ENCODE assay signal across 18 mouse cellular contexts in the genomic region with DNA sequence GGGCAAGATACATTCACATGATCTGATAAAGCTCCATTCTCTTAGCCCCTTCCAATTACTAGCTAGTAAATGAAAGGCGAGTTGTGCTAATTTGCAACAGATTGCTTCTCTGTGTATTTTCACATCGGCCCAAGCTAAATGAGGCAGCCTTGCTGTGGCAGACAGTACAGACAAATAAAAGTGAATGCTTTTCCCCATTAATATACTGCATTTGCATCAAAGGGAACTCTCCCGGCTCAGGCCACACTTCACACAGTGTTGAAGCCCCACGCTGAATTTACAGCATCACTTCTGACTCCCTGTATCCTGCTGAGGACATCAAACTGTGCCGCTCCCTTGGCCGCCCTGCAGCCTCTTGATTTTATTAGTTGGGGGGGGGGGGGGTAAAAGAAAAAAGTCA.
DNase-seq lines count a peak whose midpoint lies in the region; ATAC-seq lines count a peak whose summit lies in the region.
"Had no signal": no experiment of that assay in that cellular context is flagged by ENCODE, and none has a peak within 500 bp of the region (broad histone marks: within the 10 kb centered on the region; RNA-seq: fewer than 3 reads in every experiment).

No protein-coding gene starts in this region.

- no peak for ATAC-seq in heart, embryonic 12.5 days (ENCODE audit: insufficient number of reproducible peaks, low FRiP score)
- peak; percentile 58; the same call in 1 of the 2 replicates for ATAC-seq in midbrain, embryonic 15.5 days (replicated peaks)
- ATAC-seq in midbrain, embryonic 16.5 days = no peak
- ATAC-seq: activated CD4-positive, CD25-positive, alpha-beta regulatory T cell, adult 4 months had no signal

- no peaks in the 10 kb centered on the region for H3K4me1 ChIP-seq in heart, embryonic 12.5 days (replicated peaks)
- no peaks in the 10 kb centered on the region for H3K4me1 ChIP-seq in midbrain, embryonic 15.5 days
- no peaks in the 10 kb centered on the region for H3K4me1 ChIP-seq in midbrain, embryonic 16.5 days (ENCODE audit: control insufficient read depth, insufficient read depth, low read length)
- peaks cover 65% of the 10 kb centered on the region for H3K4me1 ChIP-seq in limb, embryonic 10.5 days
- H3K4me1 ChIP-seq: hindbrain, embryonic 12.5 days; kidney, embryonic 15.5 days had no signal

- H3K36me3 ChIP-seq in heart, embryonic 12.5 days = no peaks in the 10 kb centered on the region
- no peaks in the 10 kb centered on the region for H3K36me3 ChIP-seq in midbrain, embryonic 15.5 days (replicated peaks)
- no peaks in the 10 kb centered on the region for H3K36me3 ChIP-seq in midbrain, embryonic 16.5 days (ENCODE audit: control insufficient read depth, insufficient read depth, low read length)
- H3K36me3 ChIP-seq in limb, embryonic 10.5 days = no peaks in the 10 kb centered on the region
- H3K36me3 ChIP-seq: embryonic facial prominence, embryonic 12.5 days; hindbrain, embryonic 12.5 days; kidney, embryonic 15.5 days had no signal

- no peak overlapping the region for H3K4me2 ChIP-seq in heart, embryonic 12.5 days
- H3K4me2 ChIP-seq in midbrain, embryonic 15.5 days = no peak overlapping the region
- no peak overlapping the region for H3K4me2 ChIP-seq in midbrain, embryonic 16.5 days (ENCODE audit: low read length)
- H3K4me2 ChIP-seq: embryonic facial prominence, embryonic 12.5 days; hindbrain, embryonic 12.5 days; kidney, embryonic 15.5 days had no signal

- peak; percentile 55 for DNase-seq in heart, adult 11 months
- peak; percentile 72 for DNase-seq in limb, embryonic 10.5 days (ENCODE audit: low spot score)
- no peak for DNase-seq in cerebellum, postnatal 10 days
- no peak for DNase-seq in urinary bladder, adult 18-20 months (ENCODE audit: low spot score in 2 of 2)
- DNase-seq: adrenal gland, postnatal 25 days; cerebellum, postnatal 14 days; gastrocnemius, adult 2 months; heart, adult 18-20 months; lung, postnatal 36 days; thymus, postnatal 25 days had no signal

- peaks cover 26% of the 10 kb centered on the region for H3K27me3 ChIP-seq in heart, embryonic 12.5 days (replicated peaks)
- no peaks in the 10 kb centered on the region for H3K27me3 ChIP-seq in midbrain, embryonic 15.5 days (replicated peaks)
- H3K27me3 ChIP-seq in midbrain, embryonic 16.5 days (ENCODE audit: control insufficient read depth, insufficient read depth, low read depth, low read length) = no peaks in the 10 kb centered on the region
- no peaks in the 10 kb centered on the region for H3K27me3 ChIP-seq in limb, embryonic 10.5 days (ENCODE audit: low read depth, poor library complexity, severe bottlenecking)
- H3K27me3 ChIP-seq: embryonic facial prominence, embryonic 12.5 days; hindbrain, embryonic 12.5 days; kidney, embryonic 15.5 days had no signal

- no peak overlapping the region for H3K4me3 ChIP-seq in heart, embryonic 12.5 days
- H3K4me3 ChIP-seq in midbrain, embryonic 15.5 days = no peak overlapping the region
- no peak overlapping the region for H3K4me3 ChIP-seq in midbrain, embryonic 16.5 days (ENCODE audit: low read depth, low read length)
- H3K4me3 ChIP-seq in limb, embryonic 10.5 days = no peak overlapping the region
- H3K4me3 ChIP-seq: embryonic facial prominence, embryonic 12.5 days; gastrocnemius, adult 2 months; hindbrain, embryonic 12.5 days; kidney, embryonic 15.5 days had no signal

- H3K27ac ChIP-seq in heart, embryonic 12.5 days (ENCODE audit: poor library complexity, severe bottlenecking) = no peak overlapping the region
- H3K27ac ChIP-seq in midbrain, embryonic 15.5 days = no peak overlapping the region
- no peak overlapping the region for H3K27ac ChIP-seq in midbrain, embryonic 16.5 days (ENCODE audit: low read length)
- H3K27ac ChIP-seq in limb, embryonic 10.5 days = peak overlapping the region; percentile 76; the same call in 1 of the 2 replicates
- H3K27ac ChIP-seq: embryonic facial prominence, embryonic 12.5 days; gastrocnemius, adult 2 months; hindbrain, embryonic 12.5 days; kidney, embryonic 15.5 days; stomach, postnatal 0 days had no signal

- H3K9ac ChIP-seq in heart, embryonic 12.5 days = no peak overlapping the region
- H3K9ac ChIP-seq in midbrain, embryonic 15.5 days = no peak overlapping the region
- no peak overlapping the region for H3K9ac ChIP-seq in midbrain, embryonic 16.5 days (ENCODE audit: low read depth, low read length)
- H3K9ac ChIP-seq: embryonic facial prominence, embryonic 12.5 days; hindbrain, embryonic 12.5 days; kidney, embryonic 15.5 days had no signal

- WGBS in heart, embryonic 12.5 days = 43% methylated on average over 6 of the region's 6 CpGs
- WGBS in midbrain, embryonic 15.5 days = 39% methylated on average over 6 of the region's 6 CpGs
- WGBS in midbrain, embryonic 16.5 days = 32% methylated on average over 6 of the region's 6 CpGs
- WGBS in limb, embryonic 10.5 days = 12% methylated on average over 6 of the region's 6 CpGs

- no peaks in the 10 kb centered on the region for H3K9me3 ChIP-seq in heart, embryonic 12.5 days (replicated peaks)
- no peaks in the 10 kb centered on the region for H3K9me3 ChIP-seq in midbrain, embryonic 15.5 days
- no peaks in the 10 kb centered on the region for H3K9me3 ChIP-seq in midbrain, embryonic 16.5 days (replicated peaks; ENCODE audit: control insufficient read depth, low read length, poor library complexity, severe bottlenecking)
- H3K9me3 ChIP-seq in limb, embryonic 10.5 days (replicated peaks) = no peaks in the 10 kb centered on the region
- H3K9me3 ChIP-seq: embryonic facial prominence, embryonic 12.5 days; hindbrain, embryonic 12.5 days; kidney, embryonic 15.5 days had no signal

Comparison
In these comparisons a context has a peak if more than half of its experiments do, and no peak if none do; other contexts are left out.
1. DNase-seq: peak in heart, adult 11 months (single experiment) and limb, embryonic 10.5 days (single experiment); none in cerebellum, postnatal 10 days (0 of 2) and urinary bladder, adult 18-20 months (0 of 2).